Mouse (Mus musculus) MEL (cell line): ENCODE data around the gene Misp. TPM values are rescaled to one million over a fixed set of nuclear protein-coding genes. Genes with fewer than 3 reads are reported as not detected.

ENCODE experiments used
- DNase-seq: peaks from one replicate; pipeline ENCODE4 v3.0.0; 2011; ENCODE audit warnings: low read depth, low spot score
- H3K27ac ChIP-seq: 2 replicates; pipeline ENCODE4 v1.5.1; 2012; ENCODE audit warnings: low read depth, mild to moderate bottlenecking, control low read depth, low read length, moderate library complexity; ENCODE audit not compliant: control insufficient read depth
- H3K27me3 ChIP-seq, 2 experiments: fragments of 150-350 bp in 1 of 2; sonication (generic) in 1 of 2; 2 replicates each; pipeline ENCODE4 v1.6.1; 2012; ENCODE audit warnings: low read length in 2 of 2, mild to moderate bottlenecking in 2 of 2, improper control_type of control experiment in 1 of 2, moderate library complexity in 1 of 2; ENCODE audit not compliant: insufficient read depth in 2 of 2, control insufficient read depth in 1 of 2
- H3K36me3 ChIP-seq, 2 experiments: 2 replicates each; pipeline ENCODE4 v1.6.1; 2012 to 2014; ENCODE audit warnings: low read length in 2 of 2, improper control_type of control experiment in 1 of 2, inconsistent platforms in 1 of 2, mild to moderate bottlenecking in 1 of 2; ENCODE audit not compliant: insufficient read depth in 2 of 2, control insufficient read depth in 1 of 2
- H3K4me1 ChIP-seq, 2 experiments: fragments of 150-350 bp in 1 of 2; sonication (generic) in 1 of 2; 2 replicates each; pipeline ENCODE4 v1.6.1; 2012; ENCODE audit warnings: low read length in 2 of 2, improper control_type of control experiment in 1 of 2, mild to moderate bottlenecking in 1 of 2; ENCODE audit not compliant: insufficient read depth in 2 of 2, control insufficient read depth in 1 of 2
- H3K4me3 ChIP-seq, 2 experiments: fragments of 150-350 bp in 1 of 2; sonication (generic) in 1 of 2; 2 replicates each; pipeline ENCODE4 v1.5.1; 2012; ENCODE audit warnings: low read depth in 2 of 2, low read length in 2 of 2, mild to moderate bottlenecking in 2 of 2, moderate library complexity in 2 of 2, control low read depth in 1 of 2, improper control_type of control experiment in 1 of 2; ENCODE audit not compliant: control insufficient read depth in 1 of 2, insufficient read depth in 1 of 2
- H3K79me2 ChIP-seq: 2 replicates; pipeline ENCODE4 v1.6.1; 2012; ENCODE audit warnings: mild to moderate bottlenecking, low read length, moderate library complexity; ENCODE audit not compliant: control insufficient read depth, poor library complexity, insufficient read depth
- H3K9ac ChIP-seq: 2 replicates; pipeline ENCODE4 v1.6.1; 2012; ENCODE audit warnings: low read depth, mild to moderate bottlenecking, control low read depth, low read length, moderate library complexity; ENCODE audit not compliant: control insufficient read depth, poor library complexity, severe bottlenecking
- H3K9me3 ChIP-seq: fragments of 150-350 bp; sonication (generic); replicated peaks from 2 replicates; pipeline ENCODE4 v1.6.1; 2012; ENCODE audit warnings: mild to moderate bottlenecking, low read length, improper control_type of control experiment, moderate library complexity; ENCODE audit not compliant: insufficient read depth
- EP300 ChIP-seq, 2 experiments: IDR thresholded peaks; 2 replicates each; pipeline ENCODE4 v1.6.1; 2011; ENCODE audit warnings: improper control_type of control experiment in 2 of 2, low read length in 2 of 2, low read depth in 1 of 2, mild to moderate bottlenecking in 1 of 2
- ETS1 ChIP-seq: IDR thresholded peaks from 2 replicates; pipeline ENCODE4 v1.6.1; 2012; ENCODE audit warnings: low read depth, mild to moderate bottlenecking, inconsistent platforms, low read length, improper control_type of control experiment, moderate library complexity
- GATA1 ChIP-seq: IDR thresholded peaks from 2 replicates; pipeline ENCODE4 v1.6.1; 2011; ENCODE audit warnings: low read depth, low read length, improper control_type of control experiment
- HCFC1 ChIP-seq: IDR thresholded peaks from 2 replicates; pipeline ENCODE4 v1.6.1; 2012; ENCODE audit warnings: low read depth, mild to moderate bottlenecking, inconsistent platforms, low read length, improper control_type of control experiment, moderate library complexity
- KAT2A ChIP-seq: conservative IDR thresholded peaks from 2 replicates; pipeline ENCODE4 v1.6.1; 2012; ENCODE audit warnings: low read depth, low read length, improper control_type of control experiment, inconsistent platforms
- MAFK ChIP-seq: IDR thresholded peaks from 2 replicates; pipeline ENCODE4 v1.6.1; 2011; ENCODE audit warnings: low read depth, mild to moderate bottlenecking, low read length, improper control_type of control experiment, borderline replicate concordance
- MAZ ChIP-seq: IDR thresholded peaks from 2 replicates; pipeline ENCODE4 v1.6.1; 2012; ENCODE audit warnings: low read depth, mild to moderate bottlenecking, inconsistent platforms, low read length, improper control_type of control experiment
- MEF2A ChIP-seq: IDR thresholded peaks from 2 replicates; pipeline ENCODE4 v1.6.1; 2014; ENCODE audit warnings: low read depth, mild to moderate bottlenecking, inconsistent platforms, low read length, improper control_type of control experiment; ENCODE audit not compliant: poor library complexity, insufficient replicate concordance, severe bottlenecking; ENCODE audit errors: extremely low read depth
- MXI1 ChIP-seq: IDR thresholded peaks from 2 replicates; pipeline ENCODE4 v1.6.1; 2011; ENCODE audit warnings: mild to moderate bottlenecking, low read depth, low read length, improper control_type of control experiment
- MYB ChIP-seq: IDR thresholded peaks from 2 replicates; pipeline ENCODE4 v1.6.1; 2011; ENCODE audit warnings: mild to moderate bottlenecking, low read depth, low read length, improper control_type of control experiment
- MYC ChIP-seq: IDR thresholded peaks from 2 replicates; pipeline ENCODE4 v1.6.1; 2011; ENCODE audit warnings: low read depth, mild to moderate bottlenecking, low read length, improper control_type of control experiment, moderate library complexity
- NELFE ChIP-seq: IDR thresholded peaks from 2 replicates; pipeline ENCODE4 v1.6.1; 2011; ENCODE audit warnings: low read depth, low read length, improper control_type of control experiment
- NRF1 ChIP-seq: IDR thresholded peaks from 2 replicates; pipeline ENCODE4 v1.6.1; 2014; ENCODE audit warnings: low read depth, mild to moderate bottlenecking, inconsistent platforms, low read length, improper control_type of control experiment, moderate library complexity; ENCODE audit not compliant: poor library complexity, insufficient read depth, severe bottlenecking
- POLR2A ChIP-seq, 2 experiments: IDR thresholded peaks; 2 replicates each; pipeline ENCODE4 v1.6.1; 2011 to 2012; ENCODE audit warnings: low read length in 2 of 2, mild to moderate bottlenecking in 2 of 2, control low read depth in 1 of 2, improper control_type of control experiment in 1 of 2, low read depth in 1 of 2, moderate library complexity in 1 of 2; ENCODE audit not compliant: control insufficient read depth in 1 of 2, insufficient read depth in 1 of 2, poor library complexity in 1 of 2
- POLR2AphosphoS2 ChIP-seq: IDR thresholded peaks from 2 replicates; pipeline ENCODE4 v1.6.1; 2011; ENCODE audit warnings: low read length, improper control_type of control experiment
- POLR2AphosphoS5 ChIP-seq: IDR thresholded peaks from 2 replicates; pipeline ENCODE4 v1.6.1; 2012; ENCODE audit warnings: low read depth, borderline replicate concordance, mild to moderate bottlenecking, inconsistent platforms, low read length, moderate library complexity, mixed read lengths
- RCOR1 ChIP-seq: IDR thresholded peaks from 2 replicates; pipeline ENCODE4 v1.6.1; 2012; ENCODE audit warnings: low read depth, mild to moderate bottlenecking, inconsistent platforms, low read length, improper control_type of control experiment
- SIN3A ChIP-seq: IDR thresholded peaks from 2 replicates; pipeline ENCODE4 v1.6.1; 2012; ENCODE audit warnings: low read length, improper control_type of control experiment, inconsistent platforms
- TAL1 ChIP-seq: IDR thresholded peaks from 2 replicates; pipeline ENCODE4 v1.6.1; 2012; ENCODE audit warnings: mild to moderate bottlenecking, inconsistent platforms, low read length, moderate library complexity, mixed read lengths
- TCF12 ChIP-seq: IDR thresholded peaks from 2 replicates; pipeline ENCODE4 v1.6.1; 2014; ENCODE audit warnings: low read depth, mild to moderate bottlenecking, inconsistent platforms, low read length, improper control_type of control experiment, moderate library complexity
- USF1 ChIP-seq: IDR thresholded peaks from 2 replicates; pipeline ENCODE4 v1.6.1; 2014; ENCODE audit warnings: low read depth, mild to moderate bottlenecking, inconsistent platforms, low read length, improper control_type of control experiment, moderate library complexity
- ZC3H11A ChIP-seq: IDR thresholded peaks from 2 replicates; pipeline ENCODE4 v1.6.1; 2012; ENCODE audit warnings: low read depth, mild to moderate bottlenecking, inconsistent platforms, low read length, improper control_type of control experiment
- polyA plus RNA-seq, 2 experiments: library from polyadenylated mRNA; stranded (reverse) in 1 of 2; unstranded in 1 of 2; fragments of >175 nt in 1 of 2; fragments of >200 nt in 1 of 2; gene quantifications; 2 replicates each; pipeline versions ENCODE4 v1.2.1 to v1.2.4; 2012; ENCODE audit warnings: low replicate concordance in 2 of 2, low read depth in 1 of 2; ENCODE audit not compliant: insufficient read length in 2 of 2, insufficient read depth in 1 of 2, missing spikeins in 1 of 2
- total RNA-seq: library from RNA; depleted of rRNA; stranded (reverse); fragments of 300-350 nt; gene quantifications from 2 replicates; pipeline ENCODE4 v1.2.3, GENCODE M21; 2012

The Misp gene
- total and polyA plus RNA-seq, 3 experiments: not detected

DNA sequence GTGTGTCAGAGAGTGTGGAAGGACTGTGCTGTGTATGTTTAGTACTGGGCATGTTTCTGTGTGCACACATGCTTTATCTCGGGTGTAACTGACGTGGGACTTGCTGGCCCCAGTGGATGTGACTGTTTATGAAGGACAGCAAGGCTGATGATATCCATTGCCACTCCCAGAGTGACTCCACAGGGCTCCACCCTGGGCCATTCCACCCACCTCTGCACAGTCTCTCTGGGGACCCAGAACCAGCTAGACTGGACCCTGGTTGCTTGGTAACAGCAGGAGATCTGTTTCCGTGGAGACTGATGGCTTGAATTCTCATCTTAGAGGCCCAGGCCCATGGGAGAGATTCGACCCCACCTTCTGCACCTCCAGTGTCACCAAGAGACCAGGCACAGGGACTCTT, 2.6 kb upstream of the Misp start:
- TF ChIP-seq MAZ: no peak
- no peak for TF ChIP-seq NRF1
- TF ChIP-seq USF1: no peak
- no peak for TF ChIP-seq GATA1
- TF ChIP-seq POLR2AphosphoS2: no peak
- TF ChIP-seq NELFE: no peak
- no peak overlapping the region for H3K27ac ChIP-seq
- no peak overlapping the region for H3K4me3 ChIP-seq
- no peaks in the 10 kb centered on the region for H3K9me3 ChIP-seq
- no peak overlapping the region for H3K9ac ChIP-seq
- no peaks in the 10 kb centered on the region for H3K79me2 ChIP-seq
- no peaks in the 10 kb centered on the region for H3K27me3 ChIP-seq
- H3K36me3 ChIP-seq: no peaks in the 10 kb centered on the region
- H3K4me1 ChIP-seq: no peaks in the 10 kb centered on the region
- DNase-seq: no peak

DNA sequence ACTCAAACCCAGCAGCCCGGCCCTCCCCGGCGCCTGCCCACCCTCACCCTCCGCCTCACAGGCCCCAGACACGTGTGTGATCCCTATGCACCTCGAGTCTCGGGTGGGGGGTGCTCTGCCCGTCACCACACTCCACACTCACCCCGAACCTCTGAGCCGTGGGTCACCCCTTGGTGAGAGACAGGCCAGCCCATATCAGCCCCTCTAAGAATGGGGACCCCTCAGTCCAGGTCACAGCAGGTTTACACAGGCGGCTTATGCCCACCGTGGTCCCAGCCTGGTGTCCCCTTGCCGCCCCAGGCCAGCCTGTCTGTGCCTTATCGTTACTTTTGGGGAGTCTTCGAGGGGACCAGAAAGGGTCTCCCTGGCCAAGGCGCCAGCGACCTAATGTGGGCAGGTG, 1.2 kb upstream of the Misp start:
- H3K9ac ChIP-seq: no peak overlapping the region
- H3K4me3 ChIP-seq: no peak overlapping the region
- H3K36me3 ChIP-seq: no peaks in the 10 kb centered on the region
- H3K27me3 ChIP-seq: no peaks in the 10 kb centered on the region
- TF ChIP-seq MYC (no peak), MYB (no peak), SIN3A (no peak), POLR2AphosphoS5 (no peak), MXI1 (no peak), MAFK (no peak), ZC3H11A (no peak), POLR2AphosphoS2 (no peak), MAZ (no peak), KAT2A (no peak), NRF1 (no peak), NELFE (no peak), TAL1 (no peak), POLR2A (IDR thresholded peaks at IDR 0.05; ENCODE audit: control insufficient read depth in 1 of 2, insufficient read depth in 1 of 2, low read depth in 1 of 2, low read length in 2 of 2, poor library complexity in 1 of 2) (no peak), RCOR1 (no peak), MEF2A (no peak), HCFC1 (no peak), TCF12 (no peak), EP300 (IDR thresholded peaks at IDR 0.05; ENCODE audit: low read depth in 1 of 2, low read length in 2 of 2) (no peak), ETS1 (no peak)
- H3K27ac ChIP-seq: no peak overlapping the region
- H3K4me1 ChIP-seq: peaks cover 0 to 6% of the 10 kb centered on the region in 2 experiments; a peak in 1 of 4 replicates
- no peaks in the 10 kb centered on the region for H3K9me3 ChIP-seq
- no peaks in the 10 kb centered on the region for H3K79me2 ChIP-seq
- no peak for DNase-seq
